Mouse (Mus musculus) megakaryocyte, embryonic 14.5 days (primary cell): ENCODE results near the gene Olfr632.
"Not testable (repeated sequence)": the region's sequence is repeated elsewhere in the genome, so short reads cannot be mapped to it uniquely, and the experiment has no call there.

Source experiments
- FLI1 ChIP-seq: IDR thresholded peaks from 2 replicates; pipeline ENCODE4 v1.6.1; 2012; ENCODE audit warnings: low read length, inconsistent platforms, mixed read lengths
- GATA1 ChIP-seq: IDR thresholded peaks from 3 replicates; pipeline ENCODE4 v1.6.1; 2012; ENCODE audit warnings: mixed read lengths, low read length, inconsistent platforms, borderline replicate concordance

- TF ChIP-seq FLI1, GATA1: not testable (repeated sequence)
Measured at GRCm38 (mm10) chr7:103966873-103967272, 32.7 kb downstream of the Olfr632 start.
